Mouse (Mus musculus): Measurements from ENCODE around the gene Apoe. TPM values are rescaled to one million over a fixed set of nuclear protein-coding genes. Genes with fewer than 3 reads are reported as not detected.

Apoe gene
- total RNA-seq, 2 experiments from 2014 or later, result 100 to 116 TPM

- DNase-seq, result peak; percentile 98
Measured at GRCm38 (mm10) chr7:19664955-19665841, 33.8 kb downstream of the Apoe start, which contains the start of gene Clptm1. Clptm1 (minus strand) TSS chr7:19665033.

GRCm38 (mm10) chr7:19664455-19664954 is 34.5 kb downstream of the Apoe start:
- no peak for DNase-seq

GRCm38 (mm10) chr7:19663940-19664339 is 35.0 kb downstream of the Apoe start:
- DNase-seq, result no peak

- no peak for DNase-seq
Measured at GRCm38 (mm10) chr7:19652614-19653013, 46.4 kb downstream of the Apoe start.

GRCm38 (mm10) chr7:19651063-19651786 is 47.8 kb downstream of the Apoe start:
- no peak for DNase-seq

Other genes starting within 250 kb of the Apoe start
- 10 to 100 TPM; 12.2 to 16.4 TPM for gene Mark4, start 240.4 kb downstream of the Apoe start, total RNA-seq (2021)
- under 1 TPM; 0.59 to 0.86 TPM for gene Exoc3l2, start 235.9 kb downstream of the Apoe start, total RNA-seq (2021)
- 1 to 10 TPM; 2.2 to 2.4 TPM for gene Bloc1s3, start 190.8 kb downstream of the Apoe start, total RNA-seq (2021)
- gene Trappc6a, start 190.8 kb downstream of the Apoe start, total RNA-seq (2021), result 10 to 100 TPM; 24.6 to 26.5 TPM
- not detected for gene Nkpd1, start 181.3 kb downstream of the Apoe start, total RNA-seq (2021)
- 10 to 100 TPM; 38.7 to 41.1 TPM for gene Ppp1r37, start 136.1 kb downstream of the Apoe start, total RNA-seq (2021)
- under 1 TPM; 0.21 to 0.23 TPM for gene Zfp296, start 121.9 kb downstream of the Apoe start, total RNA-seq (2021)
- gene Gemin7, start 121.6 kb downstream of the Apoe start, total RNA-seq (2021), result 10 to 100 TPM; 52.0 to 59.8 TPM
- gene Clasrp, start 94.7 kb downstream of the Apoe start, total RNA-seq (2021), result 10 to 100 TPM; 15.2 to 23.2 TPM
- 1 to 10 TPM; 7.3 to 9.0 TPM for gene Relb, start 69.8 kb downstream of the Apoe start, total RNA-seq (2021)
- 10 to 100 TPM; 45.7 to 48.2 TPM for gene Clptm1, start 34.2 kb downstream of the Apoe start, total RNA-seq (2021)
- gene Apoc2, start 21.2 kb downstream of the Apoe start, total RNA-seq (2021), result under 1 TPM in 1 of 2 experiments, not detected in 1; 0.61 TPM
- not detected for gene Gm44805, start 17.8 kb downstream of the Apoe start, total RNA-seq (2021)
- under 1 TPM in 1 of 2 experiments, not detected in 1; 0.54 TPM for gene Apoc4, start 17.7 kb downstream of the Apoe start, total RNA-seq (2021)
- gene Apoc1, start 6.5 kb downstream of the Apoe start, total RNA-seq (2021), result 1 to 10 TPM in 1 of 2 experiments, not detected in 1; 4.1 TPM
- 10 to 100 TPM; 59.3 to 63.3 TPM for gene Tomm40, start 16.2 kb upstream of the Apoe start, total RNA-seq (2021)
- gene Nectin2, start 51.3 kb upstream of the Apoe start, total RNA-seq (2021), result 10 to 100 TPM; 13.3 to 14.6 TPM
- gene Bcam, start 71.8 kb upstream of the Apoe start, total RNA-seq (2021), result 10 to 100 TPM; 60.3 to 68.9 TPM
- gene Cblc, start 97.6 kb upstream of the Apoe start, total RNA-seq (2021), result under 1 TPM; 0.38 to 0.59 TPM
- gene Bcl3, start 123.6 kb upstream of the Apoe start, total RNA-seq (2021), result 1 to 10 TPM; 1.8 to 7.0 TPM
- gene Gm19345, start 152.8 kb upstream of the Apoe start, total RNA-seq (2021), result not detected
- gene Ceacam16, start 162.1 kb upstream of the Apoe start, total RNA-seq (2021), result not detected
- not detected for gene Ceacam19, start 188.8 kb upstream of the Apoe start, total RNA-seq (2021)
- 10 to 100 TPM; 10.7 to 15.3 TPM for gene Pvr, start 222.0 kb upstream of the Apoe start, total RNA-seq (2021)